Mouse (Mus musculus) telencephalon, adult 2 months (tissue): ENCODE results near the gene Capn12.

Experiments used
- DNase-seq: peaks from one replicate; pipeline ENCODE4 v3.0.0-alpha.2; 2011; ENCODE audit warnings: low read depth, low spot score

Capn12 gene

DNA sequence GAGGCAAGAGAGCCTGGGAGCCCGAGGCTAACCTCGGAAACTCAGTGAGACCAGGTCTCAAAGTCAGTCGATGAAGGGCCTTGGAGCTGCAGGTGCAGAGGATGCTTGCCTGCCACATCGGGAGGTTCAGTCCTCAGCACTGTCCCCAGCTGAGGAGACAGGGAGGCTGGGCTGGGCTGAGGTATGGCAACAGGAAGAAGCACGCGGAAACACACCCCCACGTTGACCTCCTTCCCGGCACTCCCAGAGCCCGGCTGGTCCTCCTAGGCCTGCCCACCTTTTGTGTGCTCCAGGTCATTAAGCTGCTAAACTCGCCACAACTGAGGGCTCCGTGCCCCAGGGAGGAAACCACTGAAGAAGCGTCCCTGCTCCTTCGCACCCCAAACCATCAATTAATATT lies at the start of gene Capn12:
Gene Capn12, plus strand, starts transcription at position 224 of the 400 bp plus-strand sequence.
- no peak for DNase-seq

- DNase-seq: no peak
Observed at GRCm38 (mm10) chr7:28832137-28832536, 49.1 kb upstream of the Capn12 start.

DNA sequence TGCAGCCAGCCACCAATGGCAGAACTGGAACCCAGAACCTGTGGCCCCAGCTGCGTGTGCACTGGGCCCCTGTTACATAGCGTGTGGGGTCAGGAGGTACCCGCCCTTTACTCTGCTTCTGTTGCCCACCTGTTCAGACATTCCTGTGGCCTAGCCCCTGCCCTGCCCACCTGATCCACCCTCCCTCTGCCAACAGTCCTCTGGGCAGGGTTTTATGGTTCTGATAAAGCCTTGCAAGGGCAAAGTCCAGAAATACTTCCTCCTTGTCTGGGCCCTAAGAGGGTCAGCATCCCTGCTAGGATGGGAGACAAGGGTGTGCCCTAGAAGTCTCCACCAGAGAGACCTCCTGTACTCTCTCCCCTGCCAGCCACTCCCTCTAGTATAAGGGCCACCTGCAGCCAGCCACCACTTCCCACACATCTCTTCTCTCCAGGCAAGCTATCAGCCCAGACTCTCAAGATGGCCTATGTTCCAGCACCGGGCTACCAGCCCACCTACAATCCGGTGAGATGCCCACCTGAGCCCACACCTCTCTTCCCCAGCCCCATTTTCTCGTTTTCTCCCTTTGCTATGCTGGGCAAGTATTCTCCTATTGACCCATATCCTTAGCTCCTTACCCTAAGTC lies 47.4 kb upstream of the Capn12 start, which contains the start of gene Lgals4:
Gene Lgals4, plus strand, starts transcription at position 132 of the 625 bp plus-strand sequence.
- DNase-seq: no peak

- no peak for DNase-seq
Observed at GRCm38 (mm10) chr7:28836936-28837335, 44.3 kb upstream of the Capn12 start.

DNA sequence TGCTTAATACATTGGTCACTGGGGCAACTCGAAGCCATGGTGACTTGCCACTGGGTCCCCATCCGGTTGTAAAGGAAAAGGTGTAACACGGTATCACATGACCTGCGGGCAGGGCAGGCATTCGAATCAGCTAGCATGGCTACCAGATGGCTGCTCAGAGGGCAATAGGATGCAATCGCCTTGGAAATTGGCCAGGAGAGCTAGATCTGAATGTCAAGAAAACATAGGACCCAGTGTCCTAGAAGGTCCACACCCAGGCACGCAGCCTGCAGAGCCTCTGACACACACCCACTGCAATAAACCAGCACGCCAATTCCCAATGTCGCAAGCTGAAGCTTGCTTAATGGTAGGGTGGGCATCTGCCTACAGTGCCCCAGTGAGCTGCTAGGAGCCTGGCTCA lies 42.9 kb upstream of the Capn12 start:
- no peak for DNase-seq

GRCm38 (mm10) chr7:28847273-28847672 lies 33.9 kb upstream of the Capn12 start:
- DNase-seq: no peak

- no peak for DNase-seq
Observed at GRCm38 (mm10) chr7:28849700-28850236, 31.5 kb upstream of the Capn12 start.

DNA sequence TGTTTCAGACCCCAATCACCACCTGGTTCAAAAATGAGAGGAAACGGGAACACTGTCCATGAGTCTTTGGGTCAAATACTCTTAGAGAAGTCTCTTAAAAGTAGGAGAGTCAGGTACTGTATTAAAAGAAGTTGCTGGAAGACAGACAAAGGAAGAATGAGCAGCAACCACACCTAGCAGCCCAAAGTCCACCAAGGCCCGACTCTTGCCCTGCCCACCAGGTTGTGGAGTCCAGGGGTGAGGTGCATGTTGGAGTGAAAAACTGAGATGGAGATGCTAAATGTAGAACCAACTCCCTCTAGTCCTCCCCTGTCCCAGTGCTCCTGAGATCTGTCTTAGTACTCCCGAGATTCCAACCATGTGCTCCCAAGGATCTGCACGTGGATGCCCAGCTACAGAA lies 30.6 kb upstream of the Capn12 start:
- DNase-seq: no peak

- no peak for DNase-seq
Observed at GRCm38 (mm10) chr7:28859953-28860352, 21.3 kb upstream of the Capn12 start.

DNA sequence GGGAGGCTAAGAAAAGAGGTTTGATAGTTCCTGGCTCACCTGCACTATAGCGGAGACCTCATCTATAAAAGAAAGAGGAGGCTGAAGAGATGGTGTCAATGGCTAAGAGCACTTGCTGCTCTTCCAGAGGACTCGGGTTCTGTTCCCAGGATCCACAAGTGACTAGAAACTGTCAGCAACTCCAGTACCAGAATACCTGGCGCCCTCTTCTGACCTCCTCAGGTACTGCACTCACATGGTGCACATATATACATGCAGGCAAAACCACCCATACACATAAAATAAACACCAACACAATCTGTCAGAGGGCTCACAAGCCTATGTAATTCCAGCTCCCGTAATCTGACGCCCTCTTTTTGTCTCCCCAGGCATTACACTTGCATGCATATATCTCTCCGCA lies 20.3 kb upstream of the Capn12 start:
- DNase-seq: no peak

DNA sequence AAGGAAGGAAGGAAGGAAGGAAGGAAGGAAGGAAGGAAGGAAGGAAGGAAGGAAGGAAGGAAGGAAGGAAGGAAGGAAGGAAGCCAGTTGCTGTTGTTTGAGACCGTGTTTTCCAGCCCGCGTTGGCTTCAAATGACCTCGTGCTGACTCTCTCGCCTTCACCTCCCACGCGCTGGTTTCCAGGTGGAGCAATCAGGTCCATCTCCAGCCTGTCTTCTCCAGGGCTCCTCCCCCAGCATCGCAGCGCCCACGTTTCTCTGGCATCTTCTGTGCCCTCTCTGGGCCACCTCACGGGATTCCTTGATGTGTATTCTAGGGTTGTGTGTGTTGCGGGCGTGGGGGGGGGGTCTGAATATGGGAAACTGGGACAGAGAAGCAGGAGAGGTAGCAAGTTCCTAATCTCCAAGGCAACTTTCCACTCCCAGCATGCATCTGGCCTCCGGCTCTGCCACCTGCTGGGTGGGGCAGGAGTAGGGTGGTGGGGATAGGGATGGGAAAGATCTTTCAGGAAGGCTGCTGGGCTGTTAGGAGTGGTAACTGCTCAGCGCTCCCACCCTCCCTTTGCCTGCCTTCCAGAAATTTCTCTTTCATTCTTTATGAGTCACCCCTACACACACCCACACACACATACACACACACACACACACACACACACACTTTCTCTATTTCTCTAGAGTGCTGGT lies 18.3 kb upstream of the Capn12 start:
- peak; percentile 84 for DNase-seq

GRCm38 (mm10) chr7:28863540-28863939 lies 17.7 kb upstream of the Capn12 start, which contains the start of gene Lgals7:
TSS of gene Lgals7 (plus strand) at chr7:28863853.
- DNase-seq: no peak

- no peak for DNase-seq
Observed at GRCm38 (mm10) chr7:28864288-28864750, 16.9 kb upstream of the Capn12 start.

DNA sequence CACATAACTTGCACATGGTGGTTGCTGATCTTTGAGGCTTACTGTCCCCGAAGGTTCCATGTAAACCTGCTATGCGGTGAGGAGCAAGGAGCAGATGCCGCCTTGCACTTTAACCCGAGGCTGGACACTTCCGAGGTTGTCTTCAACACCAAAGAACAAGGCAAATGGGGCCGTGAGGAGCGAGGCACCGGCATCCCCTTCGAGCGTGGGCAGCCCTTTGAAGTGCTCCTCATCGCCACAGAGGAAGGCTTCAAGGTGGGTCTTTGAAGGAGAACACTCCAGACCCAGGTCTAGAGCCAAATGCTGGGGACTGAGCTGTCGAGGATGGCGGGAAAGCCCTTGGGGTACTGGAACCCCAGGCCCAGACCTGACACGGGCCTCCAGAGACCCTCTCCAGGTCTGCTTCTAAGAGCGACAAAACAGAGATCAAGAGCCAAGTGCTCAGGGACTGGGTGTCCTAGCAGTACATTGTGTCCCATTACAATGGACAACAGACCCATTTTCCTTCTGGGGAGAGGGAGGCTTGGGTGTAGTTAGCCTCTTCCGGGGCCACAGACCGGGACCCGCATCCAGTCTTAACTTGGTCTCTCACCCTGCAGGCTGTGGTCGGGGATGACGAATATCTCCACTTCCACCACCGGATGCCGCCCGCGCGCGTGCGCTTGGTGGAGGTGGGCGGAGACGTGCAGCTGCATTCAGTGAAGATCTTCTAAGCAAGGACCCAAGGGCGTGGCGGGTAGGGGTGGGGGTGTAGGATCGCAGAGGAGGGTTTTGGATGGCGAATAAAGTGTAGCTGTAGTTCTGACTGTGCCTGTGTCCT lies 15.5 kb upstream of the Capn12 start:
- peak; percentile 62 for DNase-seq

DNA sequence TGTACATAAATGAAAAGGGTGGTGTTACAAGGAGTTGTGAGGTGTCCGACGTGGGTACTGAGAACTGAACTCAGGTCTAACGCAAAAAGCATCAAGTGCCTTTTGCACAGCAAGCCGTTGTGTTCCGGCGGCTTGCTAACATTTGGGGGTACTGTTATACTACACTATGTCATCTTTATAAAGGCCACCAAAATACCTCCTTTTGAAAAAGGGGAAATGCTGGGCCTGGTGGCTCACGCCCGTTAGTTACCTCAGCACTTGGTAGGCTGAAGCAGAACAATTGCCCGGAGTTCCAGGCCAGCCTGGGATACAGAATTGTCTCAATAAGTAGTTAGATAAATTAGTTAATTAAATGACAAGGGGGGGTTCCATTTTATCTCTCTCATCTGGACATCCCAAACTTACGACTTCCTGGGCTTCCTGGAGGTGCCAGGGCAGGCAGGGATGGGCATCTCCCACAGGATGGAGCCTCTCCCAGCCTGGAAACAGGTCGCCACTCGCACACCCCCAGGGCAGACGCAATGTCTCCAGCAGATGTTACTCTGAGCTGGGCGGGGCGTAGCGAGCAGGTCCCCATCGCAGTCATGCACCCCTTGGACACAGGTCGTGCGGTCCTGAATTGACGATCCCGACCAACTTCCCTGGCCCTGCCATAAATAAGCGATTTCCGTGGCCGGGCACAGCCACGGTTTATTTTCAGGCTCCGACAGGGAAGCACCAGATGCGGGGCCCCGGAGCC lies 14.3 kb upstream of the Capn12 start:
- no peak for DNase-seq

- DNase-seq: peak; percentile 23
Observed at GRCm38 (mm10) chr7:28867508-28868340, 13.5 kb upstream of the Capn12 start.

DNA sequence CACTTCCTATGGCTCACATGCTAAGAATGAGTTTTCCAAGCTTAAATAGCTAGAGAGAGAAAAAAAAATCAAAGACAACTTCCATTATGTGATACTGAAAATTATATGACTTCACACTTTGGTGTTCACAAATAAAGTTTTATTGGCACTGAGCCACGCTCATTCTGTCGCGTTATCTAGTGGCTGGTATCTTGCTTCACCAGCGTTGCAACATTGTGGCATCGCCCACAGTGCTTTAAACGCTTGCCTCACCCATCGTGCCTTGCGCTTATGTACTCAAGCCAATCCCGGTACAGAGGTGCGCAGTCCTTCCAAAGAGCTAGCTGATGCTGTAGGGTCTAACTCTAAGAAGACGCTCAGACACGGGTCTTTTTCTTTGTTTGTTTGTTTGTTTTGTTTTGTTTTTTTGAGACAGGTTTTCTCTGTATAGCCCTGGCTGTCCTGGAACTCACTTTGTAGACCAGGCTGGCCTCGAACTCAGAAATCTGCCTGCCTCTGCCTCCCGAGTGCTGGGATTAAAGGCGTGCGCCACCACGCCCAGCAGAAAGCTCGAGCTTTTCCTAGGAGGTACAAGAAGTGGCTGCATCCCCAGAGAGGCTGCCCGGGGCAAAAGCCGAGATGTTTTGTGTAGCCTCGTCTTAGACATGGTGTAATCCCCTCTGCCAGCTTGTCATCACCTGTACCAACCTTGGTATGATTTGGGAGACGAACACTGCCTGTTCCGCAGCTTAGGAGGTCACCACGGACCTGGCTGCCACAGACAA lies 10.1 kb upstream of the Capn12 start:
- no peak for DNase-seq

DNA sequence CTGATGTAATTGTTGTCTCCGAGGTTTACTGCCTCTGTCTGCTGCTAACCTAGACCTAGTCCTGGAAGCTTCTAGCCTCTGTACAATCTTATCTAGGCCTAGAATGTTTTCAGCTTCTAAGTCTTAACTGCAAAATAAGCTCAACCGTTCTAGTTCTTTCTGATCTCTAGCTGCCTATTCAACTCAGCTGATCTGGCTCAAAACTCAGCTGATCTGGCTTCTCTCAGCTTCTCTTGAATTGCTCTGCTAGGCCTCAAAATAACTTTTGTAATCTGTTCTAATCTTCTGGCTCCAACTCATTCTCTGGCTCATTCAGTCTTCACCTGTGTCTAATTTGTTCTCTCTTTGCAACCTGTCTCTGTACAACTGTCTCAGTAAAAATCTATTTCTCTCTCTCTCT lies 6.7 kb upstream of the Capn12 start:
- no peak for DNase-seq

GRCm38 (mm10) chr7:28876099-28876498 lies 5.1 kb upstream of the Capn12 start:
- DNase-seq: no peak

DNA sequence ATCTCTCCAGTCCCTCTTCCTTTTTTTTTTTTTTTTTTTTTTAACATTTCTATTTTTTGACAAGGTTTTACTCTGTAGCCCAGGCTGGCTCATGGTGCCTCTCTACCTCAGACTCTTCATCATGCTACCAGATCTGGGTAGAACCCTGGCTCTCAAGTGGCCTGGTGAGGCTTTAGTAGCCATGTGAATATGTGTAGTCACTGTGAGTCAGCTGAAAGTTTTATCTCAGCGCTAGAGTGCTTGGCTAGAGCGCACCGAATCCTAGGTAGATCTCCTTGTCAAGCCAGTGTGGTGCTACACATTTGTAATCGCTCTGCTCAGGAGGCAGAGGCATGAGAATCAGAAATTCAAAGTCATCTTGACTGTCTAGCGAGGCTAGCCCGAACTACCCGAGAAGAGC lies 4.1 kb upstream of the Capn12 start:
- no peak for DNase-seq
